Mouse (Mus musculus): ENCODE measurements around the gene Hoxa9.
A peak's percentile ranks its signal among the peaks of the same experiment; 100 is the strongest.

Hoxa9 gene

GRCm38 (mm10) chr6:52200751-52201250 lies 30.1 kb downstream of the Hoxa9 start:
- no peak for DNase-seq

- DNase-seq = peak; percentile 15 to 58
These were observed 30.7 kb downstream of the Hoxa9 start for GRCm38 (mm10) chr6:52200073-52200750.

- DNase-seq = peak; percentile 73 to 82
These were observed 33.6 kb downstream of the Hoxa9 start for GRCm38 (mm10) chr6:52197271-52197670.

GRCm38 (mm10) chr6:52196811-52197210 lies 34.1 kb downstream of the Hoxa9 start:
- DNase-seq = peak in 1 of 2 experiments; percentile 24

GRCm38 (mm10) chr6:52194690-52195089 lies 36.2 kb downstream of the Hoxa9 start:
- DNase-seq = peak; percentile 30 to 49

GRCm38 (mm10) chr6:52191860-52192550 lies 38.9 kb downstream of the Hoxa9 start:
- peak; percentile 94 to 96 for DNase-seq

GRCm38 (mm10) chr6:52190906-52191810 lies 39.7 kb downstream of the Hoxa9 start, which contains the start of gene Hoxa4:
Hoxa4 (minus strand) TSS chr6:52191753.
- peak; percentile 11 to 62 for DNase-seq

- peak; percentile 32 to 63 for DNase-seq
These were observed 40.5 kb downstream of the Hoxa9 start for GRCm38 (mm10) chr6:52190410-52190809.

- DNase-seq = peak; percentile 41 to 71
These were observed 41.0 kb downstream of the Hoxa9 start for GRCm38 (mm10) chr6:52189909-52190308.

- DNase-seq = peak; percentile 53 to 57
These were observed 41.7 kb downstream of the Hoxa9 start for GRCm38 (mm10) chr6:52189172-52189591.

GRCm38 (mm10) chr6:52186500-52186899 lies 44.4 kb downstream of the Hoxa9 start:
- DNase-seq = peak in 1 of 2 experiments; percentile 23

GRCm38 (mm10) chr6:52185834-52186233 lies 45.1 kb downstream of the Hoxa9 start:
- DNase-seq = peak; percentile 32 to 59

GRCm38 (mm10) chr6:52185222-52185621 lies 45.7 kb downstream of the Hoxa9 start:
- peak; percentile 50 to 65 for DNase-seq

- DNase-seq = peak; percentile 43 to 73
These were observed 46.2 kb downstream of the Hoxa9 start for GRCm38 (mm10) chr6:52184668-52185067.

- DNase-seq = peak; percentile 67 to 86
These were observed 47.4 kb downstream of the Hoxa9 start for GRCm38 (mm10) chr6:52183311-52184080.

- no peak for DNase-seq
These were observed 48.1 kb downstream of the Hoxa9 start for GRCm38 (mm10) chr6:52182793-52183192.

- DNase-seq = peak; percentile 47 to 73
These were observed 48.9 kb downstream of the Hoxa9 start for GRCm38 (mm10) chr6:52182030-52182429.

- peak in 1 of 2 experiments; percentile 28 for DNase-seq
These were observed 50.2 kb downstream of the Hoxa9 start for GRCm38 (mm10) chr6:52180726-52181125.

GRCm38 (mm10) chr6:52180213-52180710 lies 50.6 kb downstream of the Hoxa9 start:
- no peak for DNase-seq

GRCm38 (mm10) chr6:52179690-52180089 lies 51.2 kb downstream of the Hoxa9 start:
- peak in 1 of 2 experiments; percentile 57 for DNase-seq

- peak in 1 of 2 experiments; percentile 42 for DNase-seq
These were observed 51.8 kb downstream of the Hoxa9 start for GRCm38 (mm10) chr6:52178918-52179665.
